Mouse (Mus musculus) adipocyte (in vitro differentiated cells): ENCODE measurements around the gene Gm10295.

Experiments
- DNase-seq: peaks from one replicate; pipeline ENCODE4 v3.0.0-alpha.2; 2016; ENCODE audit warnings: low spot score

Gene Gm10295

GRCm38 (mm10) chr7:71355596-71355995 lies 4.3 kb upstream of the Gm10295 start:
- DNase-seq, result peak; percentile 17

GRCm38 (mm10) chr7:71348922-71349321 lies 2.4 kb downstream of the Gm10295 start:
- DNase-seq, result no peak

DNA sequence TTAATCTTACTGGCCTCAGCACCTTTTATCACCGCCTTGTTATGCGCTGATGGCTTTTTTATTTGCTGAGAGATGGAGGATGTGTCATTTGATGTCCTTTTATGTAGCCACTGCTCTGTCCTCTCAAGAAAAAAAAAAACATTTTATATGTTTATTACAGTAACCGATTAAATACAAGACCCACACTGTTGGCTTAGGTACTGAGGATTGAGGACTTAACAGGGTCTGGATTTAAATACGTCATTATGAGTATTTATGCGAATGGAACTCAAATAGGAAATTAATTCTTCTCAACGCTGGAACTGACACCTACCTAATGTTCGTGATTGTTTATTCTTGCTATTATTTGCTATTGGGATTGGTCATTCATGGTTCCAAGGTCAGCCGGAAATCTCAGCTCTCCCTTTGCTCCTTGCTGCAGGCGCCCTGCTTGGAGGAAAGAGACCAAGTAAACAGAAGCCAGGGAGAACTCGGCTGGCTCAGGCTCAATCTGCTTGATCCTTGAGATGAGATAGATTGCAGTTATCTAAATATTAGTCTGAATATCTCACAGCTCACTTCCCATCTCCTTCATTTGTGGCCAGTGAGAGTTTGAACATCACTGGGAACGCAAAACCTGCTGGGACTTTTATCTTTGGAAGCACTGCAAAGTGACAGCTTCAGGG lies 26.2 kb downstream of the Gm10295 start:
- no peak for DNase-seq

DNA sequence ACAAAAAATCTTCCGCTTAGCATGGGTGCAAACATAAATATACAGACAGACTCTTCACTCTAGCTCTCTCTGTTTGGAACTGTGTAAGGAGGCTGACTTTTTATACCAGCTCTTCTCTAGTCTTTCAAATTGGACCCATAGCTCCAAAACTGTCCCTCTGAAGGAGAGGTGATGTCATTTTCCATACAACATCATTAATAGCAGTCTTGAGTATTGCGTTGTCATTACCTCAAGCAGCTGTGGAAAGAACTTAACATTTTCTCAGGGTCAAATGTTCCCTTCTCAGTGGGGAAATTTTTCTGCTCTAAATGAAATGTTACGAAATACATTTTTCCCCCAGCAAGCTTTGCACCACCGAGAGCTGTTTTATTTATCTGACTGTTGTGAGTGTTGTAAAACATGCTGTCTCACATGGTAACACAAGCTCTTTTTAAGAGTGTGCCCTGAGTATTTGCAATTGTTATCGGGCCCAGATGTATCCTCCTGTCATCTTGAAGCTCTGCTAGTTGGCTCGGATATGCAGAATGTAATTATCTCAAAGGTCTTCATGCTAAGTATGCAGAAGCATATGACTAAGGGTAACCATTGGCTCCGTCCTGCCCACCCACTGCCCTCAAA lies 38.0 kb downstream of the Gm10295 start:
- DNase-seq, result peak; percentile 23

DNA sequence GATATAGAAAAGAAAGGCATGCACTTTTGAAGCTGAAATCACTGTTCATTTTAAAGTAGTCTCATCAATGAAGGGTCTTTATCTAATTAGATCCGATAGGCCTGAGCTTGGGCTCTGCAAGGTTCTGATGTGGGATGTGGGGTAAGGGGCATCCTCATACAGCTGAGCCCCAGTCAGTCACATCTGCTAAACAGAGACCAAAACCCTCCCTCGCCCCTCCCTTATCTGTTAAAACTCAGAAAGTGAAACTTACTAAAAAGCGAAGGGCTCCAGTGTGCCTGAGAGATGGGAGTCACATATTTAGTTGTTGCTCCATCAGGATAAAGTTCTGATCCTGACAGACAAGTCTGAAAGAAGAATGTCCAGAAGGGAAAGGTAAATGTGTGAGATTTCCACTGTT lies 38.9 kb downstream of the Gm10295 start:
- no peak for DNase-seq

- DNase-seq, result no peak
These were observed 39.9 kb downstream of the Gm10295 start for GRCm38 (mm10) chr7:71311411-71311810.

- no peak for DNase-seq
These were observed 43.2 kb downstream of the Gm10295 start for GRCm38 (mm10) chr7:71308051-71308450.

DNA sequence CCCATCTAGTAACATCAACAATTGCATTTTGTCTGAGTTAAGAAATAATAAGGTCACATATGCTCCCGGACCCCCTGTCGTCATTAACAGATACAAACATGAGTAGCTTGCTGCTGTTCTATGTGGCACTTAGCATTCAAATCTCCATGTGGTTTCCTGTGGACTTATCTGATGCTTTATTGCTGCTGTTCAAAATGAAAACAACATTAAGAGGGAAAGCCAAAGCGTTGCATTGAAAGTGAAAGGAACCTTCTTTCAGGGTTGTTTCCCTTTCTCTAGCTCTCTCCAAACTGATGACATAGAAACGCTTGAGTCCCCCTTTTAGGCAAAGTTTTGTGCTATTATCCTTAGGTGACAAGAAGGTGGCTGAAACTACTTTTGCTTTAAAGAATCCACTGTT lies 48.6 kb downstream of the Gm10295 start:
- DNase-seq, result no peak
